Mouse (Mus musculus) ovary, adult 18-20 months (tissue): ENCODE data around the gene Tekt2.

Experiments used
- DNase-seq: peaks from one replicate; pipeline ENCODE4 v3.0.0; 2022; ENCODE audit warnings: low spot score, mixed read lengths

The Tekt2 gene

GRCm38 (mm10) chr4:126273753-126274152, 51.7 kb downstream of the Tekt2 start:
- DNase-seq = no peak
